Mouse (Mus musculus): ENCODE measurements around the gene Rlim.

The Rlim gene

DNA sequence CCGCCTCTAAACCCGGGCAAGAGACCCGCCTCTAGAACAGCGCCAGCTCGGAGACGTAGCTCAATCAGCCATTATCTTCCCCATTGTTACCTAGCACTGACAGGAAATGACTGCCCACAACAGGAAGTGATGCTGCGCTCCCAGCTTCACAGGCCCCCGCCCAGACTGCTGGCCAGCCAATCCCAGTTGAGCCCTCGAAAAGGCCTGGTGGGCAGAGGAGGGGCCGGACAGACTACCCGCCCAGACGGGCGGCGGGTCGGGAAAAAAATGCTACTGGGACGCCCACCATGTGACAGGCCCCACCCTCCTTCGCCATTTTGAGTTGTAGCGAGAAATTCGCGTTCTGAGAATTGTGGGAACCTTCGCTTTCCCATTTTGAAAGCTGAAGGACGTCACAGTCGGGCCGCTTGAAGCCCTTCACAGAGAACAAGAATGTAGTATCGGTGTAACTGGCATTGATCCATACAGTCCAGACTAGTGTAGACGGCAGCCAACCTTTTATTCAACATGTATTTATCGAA is at the start of gene Rlim:
Gene Rlim, minus strand, starts transcription at position 116 of the 521 bp plus-strand sequence.
- DNase-seq (ENCODE audit: low spot score in 2 of 2): peak; percentile 90 to 93

DNA sequence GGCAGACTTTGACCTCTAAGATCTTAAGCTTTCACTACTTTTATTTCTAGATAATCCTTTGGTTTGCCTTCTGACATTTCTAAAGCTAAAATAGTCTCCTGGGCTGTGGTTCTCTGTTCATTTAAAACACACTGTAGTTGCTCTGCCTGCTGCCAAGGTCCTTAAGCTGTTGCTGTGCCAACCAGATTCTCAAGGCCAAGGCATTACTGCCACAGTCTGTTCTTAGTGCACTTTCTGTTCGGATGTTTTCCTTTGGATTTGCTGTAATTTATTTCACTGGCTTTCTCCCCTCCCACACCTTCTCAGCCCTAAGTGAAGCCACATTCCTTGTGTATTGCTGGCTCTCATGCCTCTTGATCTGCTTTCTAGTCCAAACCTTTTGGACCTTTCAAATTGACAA is 36.1 kb upstream of the Rlim start:
- DNase-seq (ENCODE audit: low spot score in 2 of 2): no peak

DNA sequence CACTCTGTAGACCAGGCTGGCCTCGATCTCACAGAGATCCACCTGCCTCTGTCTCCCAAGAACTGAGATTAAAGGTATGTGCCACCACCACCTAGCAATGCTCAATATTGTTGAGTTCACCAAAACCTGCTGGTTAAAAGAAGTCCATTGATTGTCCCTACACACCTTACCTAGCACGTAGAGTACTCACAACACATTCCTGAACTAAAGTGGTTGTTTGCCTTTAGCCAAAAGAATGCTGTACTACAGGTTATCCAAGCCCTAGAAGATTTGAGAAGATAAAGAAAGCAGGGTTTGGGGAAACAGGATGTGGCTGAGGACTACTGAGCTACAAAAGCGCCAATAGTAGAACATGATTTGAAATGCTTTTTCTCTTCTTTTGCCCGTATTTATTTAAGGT is 34.0 kb upstream of the Rlim start:
- no peak for DNase-seq (ENCODE audit: low spot score in 2 of 2)

GRCm38 (mm10) chrX:104013318-104013811 is 32.3 kb upstream of the Rlim start:
- DNase-seq (ENCODE audit: low spot score in 2 of 2): no peak

DNA sequence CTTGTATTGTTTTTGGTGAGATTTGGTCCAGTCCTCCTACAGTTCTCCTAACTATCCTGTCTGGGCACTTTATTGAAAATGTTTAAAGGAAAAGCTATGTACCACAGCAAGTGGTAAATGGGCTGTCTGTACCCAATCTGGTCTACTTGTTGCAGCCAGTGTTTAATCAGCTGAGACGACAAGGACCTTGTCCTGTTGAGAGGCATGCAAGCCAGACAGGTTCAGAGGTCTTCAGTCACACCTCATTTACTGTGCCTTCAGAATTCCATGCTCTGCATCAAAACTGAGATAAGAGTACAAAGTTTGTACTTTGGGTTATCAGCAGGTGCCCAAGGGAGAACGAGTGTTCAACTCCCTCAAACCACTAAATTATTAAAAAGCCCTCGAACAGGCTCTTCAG is 13.7 kb upstream of the Rlim start:
- DNase-seq (ENCODE audit: low spot score in 2 of 2): no peak

DNA sequence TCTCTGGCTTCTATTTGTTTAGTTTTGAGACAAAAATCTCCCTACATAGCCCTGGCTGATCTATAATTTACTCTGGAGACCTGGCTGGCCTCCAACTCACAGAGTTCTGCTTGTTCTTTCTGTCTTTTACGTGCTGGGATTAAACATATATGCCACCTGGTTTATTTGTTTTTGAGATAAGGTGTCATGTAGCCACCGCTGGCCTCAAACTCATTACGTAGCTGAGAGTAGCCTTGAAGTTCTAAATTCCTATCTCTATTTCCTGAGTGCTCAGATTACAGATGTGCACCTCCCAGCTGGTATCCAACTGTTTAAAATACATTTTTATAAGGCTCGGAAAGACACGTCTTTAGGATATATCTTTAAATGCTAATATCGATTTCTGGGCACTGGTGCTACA is 12.8 kb upstream of the Rlim start:
- DNase-seq (ENCODE audit: low spot score in 2 of 2): no peak

DNA sequence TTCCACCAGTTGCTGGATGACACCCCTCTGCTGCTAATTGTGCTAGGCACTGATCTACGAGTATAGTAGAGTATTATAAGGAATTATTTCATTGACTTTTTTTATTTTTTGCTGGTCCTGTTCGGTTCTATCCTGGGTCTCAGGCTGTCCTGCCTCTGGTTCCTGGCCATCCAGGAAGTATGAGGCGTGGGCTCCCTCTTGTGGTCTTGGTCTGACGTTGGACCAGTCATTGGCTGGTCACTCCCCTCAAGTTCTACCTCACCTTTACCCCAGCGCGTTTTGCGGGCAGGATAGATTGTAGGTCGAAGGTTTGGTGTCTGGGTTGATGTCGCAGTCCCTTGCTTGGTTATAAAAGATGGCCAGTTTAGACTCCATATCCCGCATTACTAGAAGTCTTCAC is 10.6 kb upstream of the Rlim start:
- DNase-seq (ENCODE audit: low spot score in 2 of 2): no peak

GRCm38 (mm10) chrX:103990392-103990791 is 9.3 kb upstream of the Rlim start:
- peak; percentile 5 to 32 for DNase-seq (ENCODE audit: low spot score in 2 of 2)

- no peak for DNase-seq (ENCODE audit: low spot score in 2 of 2)
Measured at GRCm38 (mm10) chrX:103987215-103987964, 6.3 kb upstream of the Rlim start.

DNA sequence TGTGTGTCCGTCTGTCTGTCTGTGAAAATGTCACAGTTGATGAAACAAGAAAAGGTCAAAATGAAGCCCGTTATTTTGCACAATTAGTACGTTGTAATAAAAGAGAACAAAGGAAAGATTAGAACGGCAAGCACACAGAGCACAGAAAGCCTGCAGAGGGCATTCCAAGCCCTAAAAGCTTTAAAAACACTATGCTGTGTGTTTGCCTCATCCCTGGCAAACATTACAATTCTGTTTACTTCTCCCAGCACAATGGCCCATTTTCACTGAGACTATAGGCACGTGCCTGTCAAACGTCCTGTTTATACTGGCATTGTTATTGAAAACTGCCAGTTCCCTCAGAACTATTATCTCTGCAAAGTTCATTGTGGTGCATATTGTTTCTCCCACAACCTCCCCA is 5.1 kb upstream of the Rlim start:
- no peak for DNase-seq (ENCODE audit: low spot score in 2 of 2)

DNA sequence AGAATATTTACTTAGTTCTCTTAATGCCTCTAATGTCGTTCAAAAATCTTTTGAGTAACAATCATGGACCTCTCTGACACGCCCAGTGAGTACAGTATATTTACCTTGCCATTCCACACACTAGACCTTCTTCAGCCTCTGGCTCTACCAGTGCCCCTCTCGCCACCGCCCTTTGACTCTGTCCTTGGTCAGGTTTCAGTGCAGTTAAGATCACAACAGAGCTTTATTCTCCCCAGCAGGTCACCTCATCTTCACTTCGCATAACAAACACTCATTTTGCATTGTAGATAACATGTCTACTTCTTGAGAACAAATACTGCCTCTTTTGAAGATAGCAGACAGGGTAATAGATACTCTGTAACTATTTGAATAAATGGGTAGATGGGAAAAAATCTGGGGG is 3.9 kb upstream of the Rlim start:
- DNase-seq (ENCODE audit: low spot score in 2 of 2): no peak

GRCm38 (mm10) chrX:103981806-103982205 is 722 bp upstream of the Rlim start:
- no peak for DNase-seq (ENCODE audit: low spot score in 2 of 2)

GRCm38 (mm10) chrX:103980590-103981168 is 405 bp downstream of the Rlim start:
- DNase-seq (ENCODE audit: low spot score in 2 of 2): peak in 1 of 2 experiments; percentile 35

DNA sequence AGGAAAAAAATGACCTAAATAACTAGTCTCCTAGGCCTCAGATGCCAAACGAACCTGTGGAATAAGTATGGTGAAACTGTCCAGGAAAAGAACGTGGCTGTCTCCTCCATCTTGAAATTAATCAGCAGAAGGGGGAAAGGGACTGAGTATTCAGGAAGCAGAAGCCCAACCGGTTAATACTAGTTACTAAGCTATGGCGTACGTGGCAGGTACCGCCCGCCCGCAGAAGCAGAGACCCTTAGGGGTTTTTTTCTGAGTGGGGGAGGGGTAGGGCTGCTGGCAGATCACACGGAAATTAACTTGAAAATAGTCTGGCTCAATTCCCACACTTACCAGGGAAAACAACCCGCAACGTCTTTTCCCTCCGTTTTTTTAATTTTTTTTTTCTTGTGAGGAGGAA is 1.0 kb downstream of the Rlim start:
- peak; percentile 23 to 26 for DNase-seq (ENCODE audit: low spot score in 2 of 2)

DNA sequence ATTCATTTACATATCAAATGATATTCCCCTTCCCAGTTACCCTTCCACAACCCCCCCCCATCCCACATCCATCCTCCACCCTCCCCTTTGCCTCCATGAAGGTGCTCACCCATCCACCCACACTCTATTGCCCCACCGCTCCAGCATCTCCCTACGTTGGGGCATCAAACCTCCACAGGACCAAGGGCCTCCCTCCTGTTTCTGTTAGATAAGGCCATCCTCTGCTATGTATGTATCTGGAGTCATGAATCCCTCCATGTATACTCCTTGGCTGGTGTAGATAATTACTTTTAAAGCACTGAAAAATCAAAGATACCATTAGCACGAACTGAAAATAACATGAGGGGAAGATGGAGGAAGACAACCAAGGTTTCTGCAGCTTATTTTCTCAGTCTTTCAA is 41.4 kb downstream of the Rlim start:
- no peak for DNase-seq (ENCODE audit: low spot score in 2 of 2)

DNA sequence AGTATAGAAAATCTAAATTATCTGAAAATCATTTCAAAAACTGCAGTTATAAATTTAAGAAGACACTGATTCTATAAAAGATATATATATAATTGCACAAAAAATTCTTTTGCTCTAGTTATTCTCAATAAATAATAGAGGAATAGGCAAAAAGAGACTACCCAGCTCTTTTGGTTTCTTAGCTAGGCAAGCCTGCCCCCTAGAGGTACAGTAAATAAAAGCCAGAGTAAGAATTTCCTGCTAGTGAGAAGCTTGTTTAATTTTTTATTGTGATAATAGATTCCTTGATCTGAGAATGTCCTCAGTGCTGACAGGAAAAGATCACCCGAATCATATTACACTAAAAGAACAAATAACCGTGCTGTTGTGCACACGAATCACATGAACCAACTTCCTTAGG is 43.8 kb downstream of the Rlim start:
- DNase-seq (ENCODE audit: low spot score in 2 of 2): no peak

GRCm38 (mm10) chrX:103922436-103922835 is 58.6 kb downstream of the Rlim start:
- no peak for DNase-seq (ENCODE audit: low spot score in 2 of 2)

DNA sequence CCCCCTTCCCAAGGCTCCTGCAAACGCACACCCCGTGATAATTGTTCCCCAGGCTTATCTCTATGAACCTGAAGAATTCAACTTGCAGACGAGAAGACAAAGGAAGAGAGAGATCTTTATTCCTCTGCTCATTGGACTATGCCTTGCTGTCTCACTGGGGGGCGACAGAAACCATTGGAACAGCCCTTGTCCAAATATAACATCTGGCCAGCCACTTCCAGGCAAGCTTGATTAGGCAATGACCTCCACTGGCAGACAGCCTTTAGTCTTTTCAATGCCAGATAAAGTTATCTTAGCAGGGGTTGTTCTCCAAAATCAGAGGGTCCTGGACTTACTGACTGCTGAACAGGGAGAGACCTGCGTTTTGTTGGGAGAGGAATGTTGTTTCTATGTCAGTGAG is 62.1 kb downstream of the Rlim start:
- DNase-seq (ENCODE audit: low spot score in 2 of 2): no peak

GRCm38 (mm10) chrX:103914790-103915189 is 66.3 kb downstream of the Rlim start:
- DNase-seq (ENCODE audit: low spot score in 2 of 2): peak; percentile 17 to 24
